Mouse (Mus musculus) gastrocnemius, adult 2 months (tissue): Measurements from ENCODE around the gene Ttll12. TPM values are rescaled to one million over a fixed set of nuclear protein-coding genes. Genes with fewer than 3 reads are reported as not detected.

Experiments
- DNase-seq: peaks from one replicate; pipeline ENCODE4 v3.0.0; 2022
- H3K27ac ChIP-seq: fragments of 200-600 bp; 2 replicates; pipeline ENCODE4 v1.8.1; 2022; ENCODE audit warnings: mild to moderate bottlenecking
- H3K4me3 ChIP-seq: fragments of 200-600 bp; 2 replicates; pipeline ENCODE4 v1.8.1; 2022; ENCODE audit warnings: mild to moderate bottlenecking, moderate library complexity
- CTCF ChIP-seq: fragments of 200-600 bp; IDR thresholded peaks from 2 replicates; pipeline ENCODE4 v1.8.1; 2022; ENCODE audit warnings: antibody characterized with exemption, mild to moderate bottlenecking, moderate library complexity
- intact Hi-C: fragments of 180-260 bp; cut with DNase I; formaldehyde crosslinking; loops from one replicate; pipeline ENCODE4 v1.15.1; 2025
- total RNA-seq, 2 experiments: library from RNA; stranded (reverse); gene quantifications; 2 replicates each; pipeline ENCODE4 v1.2.3; 2021

Gene Ttll12
- total RNA-seq, 2 experiments from 2014 or later: 3.4 to 4.9 TPM

DNA sequence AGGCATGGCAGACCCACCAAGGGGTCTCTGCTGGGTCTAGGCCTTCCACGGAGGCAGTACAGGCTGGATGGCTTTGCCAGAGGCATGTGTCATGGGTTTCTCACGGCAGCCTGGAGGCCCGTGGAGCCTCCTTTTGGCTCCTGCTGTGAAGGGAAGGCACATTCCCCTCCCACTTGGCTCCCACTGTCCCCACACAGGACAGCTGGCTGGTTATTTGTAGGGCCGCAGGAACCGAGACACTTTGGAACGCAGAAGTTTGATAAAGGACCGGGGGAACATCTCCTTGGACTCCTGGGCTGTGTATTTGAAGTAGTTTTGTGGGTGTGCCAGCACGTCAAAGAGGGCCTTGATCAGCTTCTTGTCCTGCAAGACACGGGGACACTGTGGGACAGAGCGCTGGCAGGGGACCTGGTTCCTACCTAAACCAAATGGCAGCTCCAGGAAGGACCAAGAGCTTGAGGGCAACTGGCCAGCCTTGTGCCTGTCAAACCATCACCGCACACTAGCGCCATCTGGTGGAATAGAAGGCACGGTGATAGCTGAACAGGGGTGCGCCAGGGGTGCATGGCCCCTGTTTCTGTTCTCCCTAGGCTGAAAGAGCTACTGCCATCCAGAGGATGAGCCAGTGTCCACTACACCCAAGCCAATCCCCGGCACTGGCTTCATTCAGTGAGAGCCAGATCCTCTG, 12.3 kb upstream of the Ttll12 start:
- peak overlapping the region; percentile 25; the same call in 1 of the 2 replicates for H3K4me3 ChIP-seq
- TF ChIP-seq CTCF: peak; percentile 86
- H3K27ac ChIP-seq: no peak overlapping the region
- intact Hi-C loops: loop anchor here (10.0 kb wide), 1 partner anchor 802 kb away; no protein-coding TSS in a partner anchor
- DNase-seq: peak; percentile 84

DNA sequence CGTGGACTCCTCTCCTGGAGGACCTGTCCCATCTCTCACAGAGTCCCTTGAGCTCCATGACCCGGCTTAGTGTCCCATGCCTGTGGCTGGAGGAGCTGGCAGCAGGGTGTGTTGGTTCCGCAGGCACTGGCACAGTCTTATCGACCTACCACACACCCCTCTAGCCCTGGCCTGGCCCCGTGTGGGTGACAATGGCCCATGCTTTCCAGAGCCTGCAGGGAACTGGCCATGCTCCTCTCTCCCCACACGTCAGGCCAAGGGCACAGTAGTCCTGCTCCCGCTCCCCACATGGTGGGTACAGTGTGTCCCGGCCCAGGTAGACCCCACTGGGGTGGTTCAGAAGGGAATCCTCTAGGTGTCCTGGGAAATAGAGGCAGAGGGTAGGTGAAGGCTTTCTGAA, 11.7 kb upstream of the Ttll12 start:
- DNase-seq: no peak
- no peak overlapping the region for H3K27ac ChIP-seq
- no peak for TF ChIP-seq CTCF
- intact Hi-C loops: loop anchor here (10.0 kb wide), 1 partner anchor 802 kb away; no protein-coding TSS in a partner anchor
- H3K4me3 ChIP-seq: no peak overlapping the region

DNA sequence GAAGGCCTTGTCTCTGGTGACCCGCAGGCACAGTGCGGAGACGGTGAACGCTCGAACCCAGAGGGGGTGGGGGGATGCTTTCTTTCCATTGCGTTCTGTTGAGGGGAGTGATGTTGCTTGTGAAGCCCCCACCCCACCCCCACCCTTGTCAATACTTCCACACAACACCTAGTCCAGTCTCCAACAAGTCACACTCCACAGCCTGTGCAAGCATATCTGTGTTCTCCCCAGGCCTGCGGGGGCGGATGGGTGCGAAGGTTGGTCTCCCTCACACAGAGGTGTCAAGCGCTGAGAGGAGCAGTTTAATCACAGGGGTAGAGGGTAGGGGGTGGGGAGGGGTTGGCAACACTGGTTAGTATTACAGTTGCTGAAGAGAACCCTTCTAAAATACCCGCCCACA, 11.3 kb upstream of the Ttll12 start:
- TF ChIP-seq CTCF: no peak
- intact Hi-C loops: loop anchor here (10.0 kb wide), 1 partner anchor 801 kb away; no protein-coding TSS in a partner anchor
- Histone ChIP-seq H3K27ac (no peak overlapping the region), H3K4me3 (no peak overlapping the region)
- DNase-seq: no peak

DNA sequence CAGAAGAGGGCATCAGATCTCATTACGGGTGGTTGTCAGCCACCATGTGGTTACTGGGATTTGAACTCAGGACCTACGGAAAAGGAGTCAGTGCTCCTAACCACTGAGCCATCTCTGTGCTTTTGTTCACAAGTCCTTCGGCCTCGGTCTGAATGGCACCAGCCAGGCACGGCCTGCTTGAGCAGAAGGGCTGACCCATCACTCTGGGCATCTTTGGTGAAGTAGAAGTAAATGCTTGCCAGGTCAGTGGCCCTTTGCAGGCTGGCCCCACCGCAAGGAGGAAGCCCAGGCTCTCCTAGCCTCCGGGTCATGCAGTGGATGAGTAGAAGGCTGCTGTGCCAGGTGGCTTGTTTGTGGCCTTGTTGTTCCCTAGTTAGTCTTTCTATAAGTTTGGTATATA, 8.5 kb upstream of the Ttll12 start:
- no peak for TF ChIP-seq CTCF
- intact Hi-C loops: loop anchor here (10.0 kb wide), 1 partner anchor 799 kb away; no protein-coding TSS in a partner anchor
- Histone ChIP-seq H3K27ac (peak overlapping the region; percentile 35; the same call in 1 of the 2 replicates), H3K4me3 (no peak overlapping the region)
- no peak for DNase-seq

DNA sequence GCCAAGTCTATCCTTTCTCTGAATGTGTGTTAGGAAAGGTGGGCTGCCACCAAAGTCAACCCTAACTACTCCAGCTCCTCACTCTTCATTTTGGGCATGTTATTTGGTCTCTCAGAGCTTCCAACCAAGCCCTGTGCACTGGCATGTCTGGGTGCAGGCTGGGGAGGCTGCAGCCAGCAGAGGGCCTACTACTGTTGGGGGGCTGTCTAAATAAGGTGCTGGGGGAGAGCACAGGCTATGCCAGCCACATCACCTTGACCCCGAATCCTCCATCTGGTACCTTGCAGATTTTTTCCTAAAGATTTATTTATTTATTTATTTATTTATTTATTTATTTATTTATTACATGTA, 8.1 kb upstream of the Ttll12 start:
- intact Hi-C loops: loop anchor here (10.0 kb wide), 1 partner anchor 798 kb away; no protein-coding TSS in a partner anchor
- DNase-seq: no peak
- no peak overlapping the region for H3K4me3 ChIP-seq
- peak overlapping the region; percentile 69 for H3K27ac ChIP-seq
- no peak for TF ChIP-seq CTCF

DNA sequence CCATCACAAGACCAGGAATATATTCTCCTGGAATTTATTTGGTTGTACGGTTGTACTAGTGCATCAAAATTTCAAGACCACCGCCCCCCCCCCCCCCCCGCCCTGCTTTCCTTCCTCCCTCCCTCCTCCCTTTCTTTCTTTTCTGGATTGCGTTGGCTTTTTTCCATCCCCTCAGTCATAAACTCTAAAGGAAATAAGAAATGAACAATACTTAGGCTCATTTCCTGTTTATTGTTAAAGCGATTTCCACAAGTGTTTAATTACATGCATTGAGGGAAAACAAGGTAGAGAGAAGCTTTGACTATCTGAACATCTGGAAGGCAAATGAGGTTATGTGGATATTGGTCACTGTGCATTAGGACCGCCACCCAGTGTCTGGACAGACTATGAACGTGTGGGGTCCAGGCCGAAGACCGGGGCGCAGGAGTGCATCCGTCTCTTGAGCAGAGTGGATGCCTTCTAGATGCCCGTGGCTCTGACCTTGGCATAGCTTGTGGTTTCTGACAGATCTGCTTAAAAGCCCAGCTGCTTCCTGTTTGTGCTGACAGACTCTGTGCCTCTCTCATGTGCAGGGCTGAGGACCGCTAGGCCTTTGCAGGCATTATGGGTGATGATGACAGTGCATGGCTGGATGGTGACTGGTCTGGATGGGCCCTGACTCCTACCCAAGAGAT, 7.6 kb upstream of the Ttll12 start:
- DNase-seq: peak; percentile 33
- Histone ChIP-seq H3K27ac (peak overlapping the region; percentile 69), H3K4me3 (no peak overlapping the region)
- intact Hi-C loops: loop anchor here (10.0 kb wide), 1 partner anchor 798 kb away; no protein-coding TSS in a partner anchor
- no peak for TF ChIP-seq CTCF

DNA sequence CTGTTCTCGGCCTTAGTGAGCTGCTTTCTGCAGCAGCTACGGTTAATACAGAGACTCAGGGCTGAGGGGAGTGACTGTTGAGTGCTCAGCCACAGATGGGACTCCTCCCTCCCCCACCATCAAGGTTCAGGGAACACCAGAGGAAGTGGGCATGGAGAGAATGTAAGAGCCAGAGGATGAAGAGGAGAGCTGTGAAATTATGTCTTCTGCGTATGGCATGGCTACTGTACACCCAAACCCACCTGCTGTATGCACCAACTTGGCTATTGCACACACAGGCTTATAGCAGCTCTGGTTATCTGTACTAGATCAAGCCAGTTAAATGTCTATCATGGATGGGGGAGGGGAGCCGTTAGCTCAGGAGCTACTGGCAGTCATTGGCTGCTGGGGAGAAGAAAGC, 6.2 kb upstream of the Ttll12 start:
- Histone ChIP-seq H3K4me3 (no peak overlapping the region), H3K27ac (no peak overlapping the region)
- intact Hi-C loops: loop anchor here (10.0 kb wide), 1 partner anchor 796 kb away; no protein-coding TSS in a partner anchor
- no peak for DNase-seq
- no peak for TF ChIP-seq CTCF

DNA sequence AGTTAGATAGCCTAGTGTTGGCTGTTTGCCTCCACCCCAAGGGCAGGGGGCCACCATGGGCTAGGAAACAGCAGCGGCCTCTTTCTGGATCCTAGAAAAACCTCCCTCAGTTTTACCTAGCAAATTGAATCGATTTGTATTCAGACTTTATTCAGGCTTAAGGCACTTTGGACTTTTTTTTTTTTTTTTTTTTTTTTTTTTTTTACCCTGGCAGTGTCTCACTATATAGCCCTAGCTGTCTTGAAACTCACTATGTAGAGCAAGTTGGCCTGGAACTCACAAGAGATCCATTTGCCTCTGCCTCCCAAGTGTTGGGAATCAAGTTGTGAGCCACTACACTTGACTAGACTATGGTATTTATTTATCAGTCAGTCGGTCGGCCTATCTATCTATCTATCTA, 1.9 kb upstream of the Ttll12 start:
- Histone ChIP-seq H3K4me3 (no peak overlapping the region), H3K27ac (no peak overlapping the region)
- DNase-seq: no peak
- TF ChIP-seq CTCF: no peak
- intact Hi-C loops: no loop called here

DNA sequence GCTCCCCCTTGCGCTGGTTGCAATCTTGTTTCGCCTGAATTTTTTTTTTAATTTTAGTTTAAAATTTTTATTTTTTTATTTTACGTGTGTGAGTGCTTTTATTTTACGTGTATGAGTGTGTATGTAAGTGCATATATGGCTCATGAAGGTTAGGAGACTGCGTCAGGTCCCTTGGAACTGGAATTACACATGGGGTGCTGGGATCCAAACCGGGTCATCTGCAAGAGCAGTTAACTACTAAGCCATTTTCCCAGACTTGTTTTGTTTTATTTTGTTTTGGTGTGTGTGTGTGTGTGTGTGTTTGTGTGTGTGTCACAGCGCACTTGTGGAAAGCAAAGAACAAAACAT, 381 bp upstream of the Ttll12 start:
- intact Hi-C loops: no loop called here
- Histone ChIP-seq H3K4me3 (peak overlapping the region; percentile 96), H3K27ac (peak overlapping the region; percentile 77)
- DNase-seq: no peak
- no peak for TF ChIP-seq CTCF

DNA sequence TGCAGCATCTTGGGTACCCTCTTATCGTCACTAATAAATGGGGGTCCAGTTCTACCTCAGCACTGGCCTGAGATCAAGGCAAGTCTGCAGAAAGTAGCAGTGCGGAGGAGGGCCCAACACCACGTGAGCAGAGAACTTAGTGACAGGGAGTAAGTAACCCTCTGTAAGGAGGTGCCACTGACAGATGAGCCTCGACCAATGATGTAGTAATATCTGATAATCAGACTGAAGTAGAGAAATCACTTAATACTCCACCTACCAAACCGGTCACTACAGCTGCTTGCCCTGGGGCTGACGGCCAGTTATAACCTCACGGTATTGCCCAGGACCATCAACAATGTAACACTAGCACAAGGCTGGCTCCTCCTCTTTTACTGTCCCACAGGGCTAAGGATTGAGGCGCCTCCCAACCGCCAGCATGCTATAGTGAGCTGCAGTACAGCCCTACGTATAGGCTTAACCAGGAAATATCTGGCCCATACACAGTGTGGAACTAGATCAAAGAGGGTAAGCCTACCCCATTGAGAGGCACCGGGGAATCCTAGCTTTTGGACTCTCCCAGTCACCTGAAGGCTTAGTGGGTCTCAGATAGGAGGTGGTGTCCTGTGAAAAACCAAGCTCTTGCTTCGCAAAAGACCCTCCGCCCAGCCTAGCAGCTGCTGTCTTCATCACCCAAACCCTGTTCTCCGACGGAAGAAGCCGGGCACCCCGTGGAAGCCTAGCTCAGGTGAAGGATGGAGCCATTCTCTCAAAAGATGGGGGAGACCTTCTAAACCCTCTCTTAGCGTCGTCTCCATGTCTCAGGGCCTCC, 1.1 kb downstream of the Ttll12 start:
- no peak for DNase-seq
- intact Hi-C loops: no loop called here
- no peak for TF ChIP-seq CTCF
- Histone ChIP-seq H3K27ac (peak overlapping the region; percentile 77), H3K4me3 (peak overlapping the region; percentile 96)

DNA sequence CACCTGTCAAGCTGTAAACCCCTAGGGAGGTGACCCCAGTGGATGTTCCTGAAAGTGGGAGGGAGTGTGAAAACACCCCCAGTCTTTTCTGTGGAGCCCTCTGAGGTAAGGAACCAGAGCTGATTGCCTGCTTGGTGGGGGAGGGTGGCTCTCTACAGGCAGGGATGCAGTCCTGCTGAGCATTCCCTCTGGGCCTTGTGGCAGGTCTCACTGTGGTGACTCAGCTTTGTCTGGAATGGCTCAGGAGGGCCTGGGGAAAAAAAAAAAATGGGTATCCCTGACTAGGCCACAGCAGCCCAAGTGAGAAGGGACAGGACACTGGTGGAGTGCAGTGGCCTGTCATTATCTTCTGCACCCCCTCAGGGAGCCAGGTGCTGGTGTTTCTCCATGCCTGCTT, 1.8 kb downstream of the Ttll12 start:
- no peak overlapping the region for H3K27ac ChIP-seq
- intact Hi-C loops: no loop called here
- no peak for TF ChIP-seq CTCF
- no peak overlapping the region for H3K4me3 ChIP-seq
- DNase-seq: no peak

DNA sequence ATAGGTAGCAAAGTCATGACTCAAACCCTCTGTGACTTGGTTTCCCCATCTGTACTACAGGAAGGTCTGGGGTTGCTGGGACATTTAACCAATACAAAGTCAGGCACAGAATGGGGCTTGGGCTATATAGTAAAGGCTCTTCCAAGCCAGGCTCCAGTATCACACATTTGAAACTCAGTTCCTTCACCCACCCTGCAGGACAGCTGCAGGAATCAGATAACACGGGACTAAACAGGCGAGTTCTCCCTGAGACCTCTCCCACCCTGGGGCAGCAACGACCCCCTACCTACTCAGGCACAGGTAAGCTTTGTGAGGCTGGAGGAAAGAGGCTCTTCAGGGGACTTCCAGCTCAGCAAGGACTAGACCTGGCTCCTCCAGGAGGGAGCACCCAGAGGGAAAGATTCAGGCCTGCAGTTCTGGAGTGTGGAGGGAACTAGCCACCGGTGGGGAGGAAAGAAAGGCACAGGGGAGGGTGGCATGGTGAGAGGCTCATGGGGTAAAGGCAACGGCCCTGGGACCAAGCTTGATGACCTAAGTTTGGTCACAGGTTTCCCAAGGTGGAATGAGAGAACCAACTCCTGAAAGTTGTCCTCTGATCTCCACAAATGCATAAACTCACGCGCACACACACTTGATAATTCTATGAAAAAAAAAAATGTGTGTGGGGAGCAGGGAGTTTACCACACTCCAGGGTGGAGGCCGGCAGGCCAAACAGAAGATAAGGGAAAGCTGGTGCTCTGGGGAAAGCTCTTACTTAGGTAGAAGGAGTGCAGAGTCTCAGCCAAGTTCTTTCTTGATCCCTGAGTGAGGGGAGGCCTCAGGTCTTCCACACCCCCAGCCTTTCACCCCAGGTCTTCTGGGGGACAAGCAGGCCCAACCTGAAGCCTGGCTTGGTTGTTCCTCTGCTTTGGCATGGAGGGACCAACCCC, 2.4 kb downstream of the Ttll12 start:
- intact Hi-C loops: no loop called here
- H3K27ac ChIP-seq: no peak overlapping the region
- no peak overlapping the region for H3K4me3 ChIP-seq
- DNase-seq: no peak
- no peak for TF ChIP-seq CTCF
